Comparison of ENCODE assay signal across 10 mouse cellular contexts in the genomic region with DNA sequence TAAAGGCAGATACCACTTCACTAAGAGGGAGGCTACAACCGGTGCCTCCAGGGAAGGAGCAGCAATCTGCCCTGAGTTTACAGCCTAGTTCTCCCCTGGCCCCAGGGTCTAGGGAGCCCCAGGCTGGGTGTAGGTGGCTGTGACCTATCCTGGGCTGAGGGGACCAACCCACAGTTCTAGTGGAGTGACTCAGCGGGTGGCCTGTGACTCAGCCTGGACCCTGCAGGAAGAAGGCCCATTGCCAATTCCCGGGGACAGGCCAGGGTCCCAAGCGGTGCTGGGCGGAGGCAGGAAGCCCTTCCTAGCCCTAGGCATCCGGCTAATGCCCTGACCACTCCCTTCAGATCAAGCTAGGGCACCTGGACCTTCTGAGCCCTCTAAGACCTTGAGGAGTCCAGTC. TPM values are rescaled to one million over a fixed set of nuclear protein-coding genes. Genes with fewer than 3 reads are reported as not detected.
DNase-seq lines count a peak whose midpoint lies in the region; ATAC-seq lines count a peak whose summit lies in the region.
"Had no signal": no experiment of that assay in that cellular context is flagged by ENCODE, and none has a peak within 500 bp of the region (broad histone marks: within the 10 kb centered on the region; RNA-seq: fewer than 3 reads in every experiment).

No protein-coding gene starts in this region.

- no peaks in the 10 kb centered on the region for H3K9me3 ChIP-seq in liver, embryonic 16.5 days (replicated peaks; ENCODE audit: control insufficient read depth, low read length)
- H3K9me3 ChIP-seq: hindbrain, embryonic 15.5 days; midbrain, embryonic 13.5 days had no signal

- H3K4me3 ChIP-seq in liver, embryonic 16.5 days (ENCODE audit: low read depth, low read length): no peak overlapping the region
- H3K4me3 ChIP-seq: hindbrain, embryonic 15.5 days; midbrain, embryonic 13.5 days had no signal

- no peak overlapping the region for H3K9ac ChIP-seq in liver, embryonic 16.5 days (ENCODE audit: low read depth, low read length)
- H3K9ac ChIP-seq: hindbrain, embryonic 15.5 days; midbrain, embryonic 13.5 days had no signal

- no peaks in the 10 kb centered on the region for H3K36me3 ChIP-seq in liver, embryonic 16.5 days (ENCODE audit: control insufficient read depth, insufficient read depth)
- H3K36me3 ChIP-seq: hindbrain, embryonic 15.5 days; midbrain, embryonic 13.5 days had no signal

- no peaks in the 10 kb centered on the region; the same call in 1 of the 2 replicates for H3K4me1 ChIP-seq in liver, embryonic 16.5 days (ENCODE audit: control insufficient read depth, low read depth, low read length)

- WGBS in liver, embryonic 16.5 days (ENCODE audit: insufficient replicate concordance): 52% methylated on average over 6 of the region's 6 CpGs

- no peak overlapping the region for H3K4me2 ChIP-seq in liver, embryonic 16.5 days (ENCODE audit: low read depth, low read length)
- H3K4me2 ChIP-seq: hindbrain, embryonic 15.5 days; midbrain, embryonic 13.5 days had no signal

- DNase-seq in 416B (ENCODE audit: low read depth): peak; percentile 75
- peak; percentile 78 for DNase-seq in adrenal gland, postnatal 10 days
- DNase-seq in heart, postnatal 4 days: peak; percentile 60
- no peak for DNase-seq in yolk sac, embryonic 10.5 days (ENCODE audit: low spot score)
- DNase-seq in cerebellum, postnatal 36 days: no peak
- no peak for DNase-seq in layer of hippocampus, adult 8-10 months (ENCODE audit: low spot score in 2 of 2)
- no peak for DNase-seq in B cell, adult 2 months

- H3K27me3 ChIP-seq in liver, embryonic 16.5 days (ENCODE audit: control insufficient read depth, insufficient read depth, low read depth, low read length): no peaks in the 10 kb centered on the region
- H3K27me3 ChIP-seq: hindbrain, embryonic 15.5 days; midbrain, embryonic 13.5 days had no signal

- peak; percentile 30; the same call in 1 of the 2 replicates for ATAC-seq in liver, embryonic 16.5 days (ENCODE audit: low read depth)
- ATAC-seq: midbrain, embryonic 13.5 days had no signal

- H3K27ac ChIP-seq in liver, embryonic 16.5 days (ENCODE audit: low read length): no peak overlapping the region
- H3K27ac ChIP-seq: hindbrain, embryonic 15.5 days; midbrain, embryonic 13.5 days had no signal

RNA-seq across cellular contexts. Expression of a gene that starts 9.7 kb away (rescaled TPM):
- 10 to 100 TPM; 35.6 to 39.0 TPM for total RNA-seq in adrenal gland, postnatal 10 days (2021)
- total RNA-seq in heart, postnatal 4 days (2021): 10 to 100 TPM; 47.8 to 49.6 TPM
- polyA plus RNA-seq in liver, embryonic 16.5 days (2015; fragmentation: Nextera tagmentation; extraction: Ambion mirVana): 2.0 and 2.6 TPM in 2 replicates
- 10 to 100 TPM in 2 of 4 experiments, 1 to 10 TPM in 2; 7.6 to 11.7 (median 10.2) TPM for total RNA-seq in layer of hippocampus, adult 8-10 months (2022)

RNA-seq across cellular contexts. Expression of a gene that starts 41.2 kb away (rescaled TPM):
- 100 to 1,000 TPM; 772 to 787 TPM for total RNA-seq in adrenal gland, postnatal 10 days (2021)
- 100 to 1,000 TPM; 619 to 692 TPM for total RNA-seq in heart, postnatal 4 days (2021)
- 262 and 314 TPM in 2 replicates for polyA plus RNA-seq in liver, embryonic 16.5 days (2015; fragmentation: Nextera tagmentation; extraction: Ambion mirVana)
- total RNA-seq in layer of hippocampus, adult 8-10 months (2022): 100 to 1,000 TPM; 566 to 881 (median 750) TPM

RNA-seq across cellular contexts. Expression of a gene that starts 44.7 kb away (rescaled TPM):
- 100 to 1,000 TPM; 102 to 111 TPM for total RNA-seq in adrenal gland, postnatal 10 days (2021)
- 100 to 1,000 TPM; 103 to 104 TPM for total RNA-seq in heart, postnatal 4 days (2021)
- 91.4 and 96.6 TPM in 2 replicates for polyA plus RNA-seq in liver, embryonic 16.5 days (2015; fragmentation: Nextera tagmentation; extraction: Ambion mirVana)
- 100 to 1,000 TPM in 3 of 4 experiments, 10 to 100 TPM in 1; 97.9 to 107 (median 104) TPM for total RNA-seq in layer of hippocampus, adult 8-10 months (2022)

RNA-seq across cellular contexts. Expression of a gene that starts 57.3 kb away (rescaled TPM):
- total RNA-seq in adrenal gland, postnatal 10 days (2021): 10 to 100 TPM; 17.3 to 19.8 TPM
- 10 to 100 TPM; 15.2 to 15.4 TPM for total RNA-seq in heart, postnatal 4 days (2021)
- polyA plus RNA-seq in liver, embryonic 16.5 days (2015; fragmentation: Nextera tagmentation; extraction: Ambion mirVana): 1.3 and 1.7 TPM in 2 replicates
- 10 to 100 TPM; 30.1 to 32.9 (median 31.7) TPM for total RNA-seq in layer of hippocampus, adult 8-10 months (2022)

Comparison
In these comparisons a context has a peak if more than half of its experiments do, and no peak if none do; other contexts are left out.
1. DNase-seq: peak in 416B (single experiment), adrenal gland, postnatal 10 days (single experiment) and heart, postnatal 4 days (single experiment); none in yolk sac, embryonic 10.5 days (single experiment), cerebellum, postnatal 36 days (0 of 2), layer of hippocampus, adult 8-10 months (0 of 2) and B cell, adult 2 months (0 of 2).